Mouse (Mus musculus): ENCODE results near the gene Kdsr. TPM values are rescaled to one million over a fixed set of nuclear protein-coding genes. Genes with fewer than 3 reads are reported as not detected.

Kdsr gene
- total RNA-seq (2021) (10 to 100 TPM; 43.5 to 46.9 TPM), polyA plus RNA-seq (2012; rRNA removed) (30.7 and 55.7 TPM in 2 replicates)
- long read RNA-seq, full-length matches to known transcripts = 27 of 33 reads
- long read RNA-seq, partial matches to known transcripts = 4 of 33 reads
- long read RNA-seq, other reads (novel, unspliced or antisense) = 2 of 33 reads

GRCm38 (mm10) chr1:106759572-106760435 lies at the start of gene Kdsr:
Gene Kdsr (minus strand): TSS chr1:106759727.
- DNase-seq = peak; percentile 99

GRCm38 (mm10) chr1:106799931-106800330 lies 40.4 kb upstream of the Kdsr start:
- no peak for DNase-seq

DNA sequence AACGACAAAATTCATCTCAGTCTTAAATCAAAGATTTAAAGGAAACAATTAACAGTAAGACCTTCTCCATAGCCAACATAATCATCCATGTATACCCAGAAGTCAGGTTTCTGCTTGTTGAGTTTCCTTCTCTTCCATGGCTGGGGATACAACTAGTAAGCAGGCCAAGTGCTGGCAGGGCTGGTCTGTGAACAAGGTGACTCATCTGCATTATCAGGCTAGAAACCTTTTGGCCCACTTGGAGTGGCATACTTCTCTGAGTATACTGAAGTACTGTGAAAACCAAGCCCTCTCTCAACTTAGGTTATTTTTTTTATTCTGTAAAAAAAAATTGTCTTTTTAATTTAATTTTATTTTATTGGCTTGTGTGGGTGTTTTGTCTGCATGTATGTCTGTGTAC lies 39.9 kb upstream of the Kdsr start:
- DNase-seq = no peak

- DNase-seq = no peak
Measured at GRCm38 (mm10) chr1:106796987-106797779, 37.7 kb upstream of the Kdsr start.

GRCm38 (mm10) chr1:106796542-106796924 lies 37.0 kb upstream of the Kdsr start, which contains the start of gene Vps4b:
Gene Vps4b (minus strand): TSS chr1:106796728.
- peak; percentile 94 for DNase-seq

DNA sequence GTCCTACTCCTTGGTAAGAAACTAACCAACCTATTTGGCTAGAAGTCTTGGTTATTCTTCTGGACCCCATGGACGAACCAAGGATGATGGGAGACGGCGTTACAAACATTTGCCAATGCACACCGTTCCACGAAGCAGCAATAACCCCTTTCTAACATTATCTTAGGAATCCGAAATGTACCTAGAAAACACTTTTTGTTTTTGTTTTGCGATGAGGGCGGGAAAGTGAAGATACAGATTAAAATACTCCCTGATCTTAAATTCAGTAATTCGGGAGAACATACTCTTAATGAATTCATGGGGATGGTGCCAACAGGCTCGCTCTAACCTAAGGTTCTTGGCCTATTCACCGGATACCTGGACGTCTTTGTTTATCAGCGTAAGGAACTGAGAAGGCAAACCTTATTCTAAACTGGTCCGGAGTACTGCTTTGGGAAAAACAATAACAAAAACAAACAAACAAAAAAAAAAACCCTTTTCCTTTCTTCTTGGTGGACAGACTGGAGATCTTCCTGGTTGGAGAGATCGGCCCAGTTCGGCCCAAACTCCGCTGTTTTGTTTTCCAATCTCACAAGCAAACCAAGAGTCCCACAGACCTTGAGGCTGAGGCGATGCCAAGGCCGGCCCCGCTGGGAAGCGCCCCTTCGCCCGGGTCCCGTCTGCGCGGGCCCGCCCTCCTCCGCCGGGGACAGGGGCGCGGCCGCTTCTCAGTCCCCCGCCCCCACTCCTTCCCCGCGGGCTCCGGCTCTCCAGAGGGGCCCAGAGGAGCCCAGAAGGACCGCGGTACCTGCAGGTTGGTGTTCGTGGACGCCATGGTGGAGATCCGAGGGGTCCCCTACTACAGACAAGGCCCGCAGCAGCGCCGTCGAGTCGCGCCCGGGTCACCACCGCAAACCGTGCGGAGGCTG lies 36.4 kb upstream of the Kdsr start:
- peak; percentile 3 for DNase-seq

DNA sequence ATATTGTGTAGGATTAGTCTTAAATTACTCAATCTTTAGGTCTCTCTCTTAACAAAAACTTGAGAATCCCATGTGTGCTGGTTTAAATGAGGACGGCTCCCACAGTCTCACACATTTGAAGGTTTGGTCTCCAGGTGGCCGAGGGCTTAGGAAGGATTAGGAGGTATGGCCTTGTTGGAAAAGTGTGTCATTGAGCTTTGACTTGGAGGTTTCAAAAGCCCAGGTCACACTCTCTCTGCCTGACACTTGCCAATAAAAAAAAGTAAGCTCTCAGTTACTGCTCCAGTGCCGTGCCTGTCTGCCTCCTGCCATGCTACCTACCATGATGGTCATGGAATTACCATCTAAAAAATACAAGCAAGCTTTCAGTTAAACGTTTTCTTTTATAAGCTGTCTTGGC lies 15.4 kb upstream of the Kdsr start:
- no peak for DNase-seq

DNA sequence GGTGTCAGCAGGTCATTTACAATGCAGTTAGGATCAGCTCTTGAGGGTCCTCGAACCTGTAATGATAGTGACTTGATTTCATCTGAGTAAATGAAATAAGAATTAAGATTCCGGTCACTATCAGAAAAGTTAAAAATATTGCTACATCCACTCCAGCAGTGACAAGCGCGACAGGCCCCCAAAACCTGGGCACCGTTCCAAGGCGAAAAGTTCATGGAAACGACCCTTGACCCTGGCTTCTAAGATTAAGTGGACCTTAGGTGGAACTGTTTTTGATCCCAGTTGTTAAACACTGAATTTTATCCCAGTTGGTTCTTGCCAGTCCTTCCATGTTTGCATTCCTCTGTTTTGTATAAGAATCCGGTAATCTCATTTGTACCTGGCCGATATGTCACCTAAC lies 14.6 kb upstream of the Kdsr start:
- peak; percentile 33 for DNase-seq

DNA sequence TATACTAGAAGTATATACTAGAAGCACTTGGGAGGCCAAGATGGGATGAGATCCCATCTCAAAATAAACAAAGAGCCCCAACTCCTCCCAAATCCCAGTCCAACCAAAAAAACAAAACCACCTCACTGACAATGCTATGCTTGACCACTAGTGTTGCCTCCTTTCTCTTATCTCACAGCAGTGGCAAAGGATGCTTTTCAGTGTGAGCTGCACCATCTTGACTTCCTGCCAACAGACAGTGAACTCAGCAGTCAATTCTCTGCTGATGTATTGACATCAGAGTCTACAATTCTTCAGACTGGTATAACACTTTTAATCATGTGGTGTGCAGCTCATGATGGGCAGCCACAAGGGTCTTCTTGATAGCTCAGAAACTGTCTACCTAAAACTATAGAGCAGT lies 9.2 kb upstream of the Kdsr start:
- no peak for DNase-seq

GRCm38 (mm10) chr1:106765771-106766170 lies 6.2 kb upstream of the Kdsr start:
- no peak for DNase-seq

GRCm38 (mm10) chr1:106764846-106765245 lies 5.3 kb upstream of the Kdsr start:
- DNase-seq = no peak

GRCm38 (mm10) chr1:106764281-106764680 lies 4.8 kb upstream of the Kdsr start:
- no peak for DNase-seq

GRCm38 (mm10) chr1:106760750-106761149 lies 1.2 kb upstream of the Kdsr start:
- no peak for DNase-seq

- DNase-seq = peak; percentile 82
Measured at GRCm38 (mm10) chr1:106758734-106759571, 574 bp downstream of the Kdsr start.

- DNase-seq = no peak
Measured at GRCm38 (mm10) chr1:106756633-106757032, 2.9 kb downstream of the Kdsr start.

DNA sequence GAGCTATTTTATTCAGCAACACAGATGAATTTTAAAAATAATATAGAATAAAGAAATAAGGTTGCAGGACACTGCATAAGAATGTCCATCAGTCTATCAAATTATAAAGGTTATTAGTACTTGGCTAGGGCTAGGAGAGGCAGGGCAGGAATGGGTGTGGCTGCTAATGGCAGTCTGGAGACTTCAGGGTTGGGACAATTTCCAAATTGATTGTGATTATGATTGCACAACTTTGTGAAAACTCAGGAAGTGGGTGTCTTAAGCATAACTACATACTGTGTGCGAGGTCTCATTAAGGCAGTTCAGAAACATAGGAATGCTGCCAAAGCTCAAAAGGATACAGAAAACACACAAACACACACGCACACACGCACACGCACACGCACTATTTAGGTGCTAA lies 7.5 kb downstream of the Kdsr start:
- DNase-seq = no peak

- DNase-seq = no peak
Measured at GRCm38 (mm10) chr1:106750656-106751055, 8.9 kb downstream of the Kdsr start.

DNA sequence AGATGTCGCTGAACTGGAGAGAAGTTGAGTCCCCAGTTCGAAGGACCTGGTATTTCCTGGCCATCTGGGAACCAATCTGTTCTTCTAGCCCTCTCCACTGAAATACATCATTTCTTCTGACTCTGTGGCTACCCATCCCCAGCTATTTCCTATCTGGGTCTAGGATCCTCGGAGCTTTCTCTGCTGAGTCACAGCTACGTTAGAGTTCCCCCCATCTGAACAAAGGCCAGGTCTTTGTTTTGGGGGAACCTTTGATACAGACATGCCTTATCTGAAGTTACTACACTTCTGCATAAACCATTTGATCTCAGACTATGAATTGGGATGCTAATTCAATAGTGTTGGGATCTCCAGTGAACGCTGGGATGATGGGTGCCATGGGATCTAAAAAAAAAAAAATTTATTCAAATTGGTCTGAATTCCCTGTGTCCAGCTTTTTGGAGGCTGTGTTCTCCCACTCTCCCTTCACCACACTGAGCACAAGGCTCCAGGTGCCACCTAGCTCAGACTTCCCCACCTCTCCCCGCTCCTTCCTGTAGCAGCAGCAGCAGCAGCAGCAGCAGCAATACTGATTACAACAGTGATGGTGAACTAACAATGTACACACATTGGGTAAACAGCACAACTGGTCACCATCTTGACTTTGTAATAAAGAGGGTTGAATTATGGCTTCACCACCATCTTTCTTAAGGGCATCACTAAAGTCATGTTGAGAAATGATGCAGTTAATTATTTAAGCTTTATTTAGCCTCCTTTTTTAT lies 10.8 kb downstream of the Kdsr start:
- DNase-seq = no peak

- DNase-seq = no peak
Measured at GRCm38 (mm10) chr1:106742980-106743379, 16.5 kb downstream of the Kdsr start.

DNA sequence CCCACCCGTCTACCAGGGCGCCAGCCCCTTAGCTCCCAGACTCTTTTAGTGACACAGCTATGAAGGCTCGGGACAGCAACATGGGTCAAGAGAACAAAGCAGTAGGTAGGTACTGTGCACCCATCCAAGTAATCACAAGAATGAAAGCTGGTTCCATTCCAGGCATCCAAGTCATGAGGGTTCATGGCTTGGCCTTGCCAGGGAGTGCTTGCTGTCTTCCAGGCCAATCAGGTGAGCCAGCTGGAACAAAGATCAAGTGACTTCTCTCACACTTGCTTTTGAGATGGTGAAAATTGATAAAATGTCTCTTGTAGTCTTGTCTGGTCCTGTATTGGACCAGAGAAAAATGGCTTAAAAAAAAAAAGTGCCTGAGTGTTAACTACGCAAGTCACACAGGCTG lies 18.8 kb downstream of the Kdsr start:
- DNase-seq = no peak

All from adrenal gland, adult 2 months (tissue).